Mouse (Mus musculus): ENCODE measurements around the gene Lsr.
"Not testable (repeated sequence)": the region's sequence is repeated elsewhere in the genome, so short reads cannot be mapped to it uniquely, and the experiment has no call there.

- TF ChIP-seq EP300, CTCF (IDR thresholded peaks at IDR 0.05): not testable (repeated sequence)
These were observed 48.7 kb downstream of the Lsr start, which contains the start of gene Hamp2 for GRCm38 (mm10) chr7:30924581-30924980.

Measured in lung, postnatal 0 days (tissue).